Mouse (Mus musculus) midbrain, embryonic 11.5 days (tissue): ENCODE results near the gene Dnajc5g. TPM values are rescaled to one million over a fixed set of nuclear protein-coding genes. Genes with fewer than 3 reads are reported as not detected.

ENCODE experiments used
- ATAC-seq: fragments of 200-750 bp; cut with Nextera tagmentation; 2 replicates; pipeline ENCODE4 v1.8.0; 2017; ENCODE audit warnings: moderate TSS enrichment, moderate library complexity; ENCODE audit not compliant: low FRiP score
- DNase-seq: peaks from one replicate; pipeline ENCODE4 v3.0.0; 2015; ENCODE audit warnings: low spot score; ENCODE audit errors: missing footprints
- H3K27ac ChIP-seq: fragments of 300-500 bp; sonication (generic); 2 replicates; pipeline ENCODE4 v1.5.1; 2014; ENCODE audit warnings: low read depth, low read length
- H3K27me3 ChIP-seq: fragments of 300-500 bp; sonication (generic); 2 replicates; pipeline ENCODE4 v1.6.1; 2014; ENCODE audit warnings: mild to moderate bottlenecking, low read length, moderate library complexity, mixed read lengths; ENCODE audit not compliant: control insufficient read depth, insufficient read depth
- H3K36me3 ChIP-seq: fragments of 300-500 bp; sonication (generic); 2 replicates; pipeline ENCODE4 v1.6.1; 2014; ENCODE audit warnings: mild to moderate bottlenecking, low read length, moderate library complexity, mixed read lengths; ENCODE audit not compliant: control insufficient read depth, insufficient read depth
- H3K4me1 ChIP-seq: fragments of 300-500 bp; sonication (generic); 2 replicates; pipeline ENCODE4 v1.6.1; 2014; ENCODE audit warnings: low read length; ENCODE audit not compliant: control insufficient read depth, insufficient read depth
- H3K4me2 ChIP-seq: fragments of 300-500 bp; sonication (generic); 2 replicates; pipeline ENCODE4 v1.6.1; 2014; ENCODE audit warnings: mild to moderate bottlenecking, moderate library complexity
- H3K4me3 ChIP-seq: fragments of 300-500 bp; sonication (generic); 2 replicates; pipeline ENCODE4 v1.5.1; 2014; ENCODE audit warnings: low read depth, low read length
- H3K9ac ChIP-seq: fragments of 300-500 bp; sonication (generic); 2 replicates; pipeline ENCODE4 v1.6.1; 2014; ENCODE audit warnings: low read length
- H3K9me3 ChIP-seq: fragments of 300-500 bp; sonication (generic); 2 replicates; pipeline ENCODE4 v1.6.1; 2016; ENCODE audit warnings: low read length; ENCODE audit not compliant: control insufficient read depth
- WGBS: fragments of 180-500 bp; shearing (Covaris S2); extraction: QIAGEN DNeasy Blood & Tissue Kit; methylation state at CpG from one replicate; pipeline ENCODE4 v1.1.7; 2014; 5-methylcytosine and 5-hydroxymethylcytosine counted together
- polyA plus RNA-seq: library from polyadenylated mRNA; unstranded; fragments of >200 nt; fragmentation: Nextera tagmentation; extraction: Ambion mirVana; gene quantifications from 2 replicates; pipeline ENCODE4 v1.2.1, GENCODE M21; 2014

Dnajc5g gene
- polyA plus RNA-seq, 1 experiment from 2014 or later = not detected

DNA sequence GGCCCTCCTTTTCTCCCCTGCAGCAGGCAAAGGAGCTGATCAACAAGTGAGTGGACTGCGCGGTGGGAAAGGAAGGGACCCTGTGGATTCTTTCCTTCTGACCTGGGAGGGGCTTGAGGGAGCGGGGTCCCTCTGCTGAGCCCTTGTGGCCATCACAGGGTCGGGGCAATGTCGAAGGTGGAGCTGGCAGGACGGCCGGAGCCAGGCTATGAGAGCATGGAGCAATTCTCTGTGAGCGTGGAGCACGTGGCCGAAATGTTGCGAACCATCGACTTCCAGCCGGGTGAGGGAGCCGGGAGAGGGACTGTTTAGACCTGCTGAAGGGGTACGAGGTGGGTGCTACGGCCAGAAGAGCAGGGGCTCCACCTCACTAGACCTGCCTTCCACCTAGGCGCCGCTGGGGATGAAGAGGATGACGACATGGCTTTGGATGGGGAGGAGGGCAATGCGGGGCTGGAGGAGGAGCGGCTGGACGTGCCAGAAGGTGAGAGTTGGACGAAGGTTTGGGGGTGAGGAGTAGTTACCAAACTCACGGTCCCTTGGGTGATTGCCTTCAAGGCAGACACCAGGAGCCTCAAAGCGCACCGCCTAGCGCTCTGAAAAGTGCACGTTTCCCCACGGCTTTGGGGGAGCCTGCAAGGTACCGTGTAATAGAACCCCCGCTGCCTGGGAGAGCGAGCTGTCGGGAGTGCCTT is 30.8 kb downstream of the Dnajc5g start:
- H3K36me3 ChIP-seq = no peaks in the 10 kb centered on the region
- 0% methylated on average over 33 of the region's 33 CpGs for WGBS
- ATAC-seq = no peak
- H3K27ac ChIP-seq = no peak overlapping the region
- peak; percentile 89 for DNase-seq
- no peaks in the 10 kb centered on the region for H3K9me3 ChIP-seq
- H3K27me3 ChIP-seq = peaks cover 51% of the 10 kb centered on the region
- H3K4me3 ChIP-seq = no peak overlapping the region
- peak overlapping the region; percentile 38 for H3K4me2 ChIP-seq
- peaks cover 10% of the 10 kb centered on the region for H3K4me1 ChIP-seq
- H3K9ac ChIP-seq = no peak overlapping the region

GRCm38 (mm10) chr5:31137658-31138057 is 31.6 kb downstream of the Dnajc5g start:
- H3K9me3 ChIP-seq = no peaks in the 10 kb centered on the region
- H3K4me1 ChIP-seq = peaks cover 10% of the 10 kb centered on the region
- peak overlapping the region; percentile 38 for H3K4me2 ChIP-seq
- 2% methylated on average over 13 of the region's 13 CpGs for WGBS
- DNase-seq (peak; percentile 91), ATAC-seq (no peak)
- peaks cover 51% of the 10 kb centered on the region for H3K27me3 ChIP-seq
- no peaks in the 10 kb centered on the region for H3K36me3 ChIP-seq
- no peak overlapping the region for H3K9ac ChIP-seq
- no peak overlapping the region for H3K27ac ChIP-seq
- H3K4me3 ChIP-seq = peak overlapping the region; percentile 20

- peaks cover 51% of the 10 kb centered on the region for H3K27me3 ChIP-seq
These were observed 32.3 kb downstream of the Dnajc5g start, which contains the start of gene Ucn for GRCm38 (mm10) chr5:31138241-31138967. Ucn (minus strand) TSS chr5:31138829.

DNA sequence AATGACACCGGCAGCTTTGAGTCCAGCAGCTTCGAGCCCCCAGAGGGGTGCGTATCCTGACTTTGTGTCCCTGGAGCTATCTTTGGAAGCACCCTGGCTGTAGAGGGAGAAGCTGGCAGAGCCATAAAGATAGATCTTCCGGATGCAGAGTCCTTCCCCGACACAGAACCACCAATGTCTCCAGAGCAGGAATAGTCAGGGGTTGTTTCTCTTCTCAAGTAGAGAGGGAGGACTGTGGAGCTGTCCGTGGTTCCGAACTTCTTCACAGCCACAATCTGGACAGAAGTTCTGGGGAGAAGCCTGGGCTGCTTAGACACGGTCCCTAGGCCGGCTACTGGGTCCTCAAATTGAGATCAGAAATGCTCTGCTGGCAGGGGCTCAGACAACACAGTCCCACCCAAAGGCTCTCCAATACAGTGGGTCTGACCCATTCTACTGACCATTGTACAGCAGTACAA is 32.9 kb downstream of the Dnajc5g start:
- DNase-seq (no peak), ATAC-seq (no peak)
- no peak overlapping the region for H3K27ac ChIP-seq
- WGBS = 16% methylated on average over 9 of the region's 9 CpGs
- no peak overlapping the region for H3K9ac ChIP-seq
- peaks cover 51% of the 10 kb centered on the region for H3K27me3 ChIP-seq
- peaks cover 10% of the 10 kb centered on the region for H3K4me1 ChIP-seq
- H3K9me3 ChIP-seq = no peaks in the 10 kb centered on the region
- no peak overlapping the region for H3K4me3 ChIP-seq
- no peak overlapping the region for H3K4me2 ChIP-seq
- H3K36me3 ChIP-seq = no peaks in the 10 kb centered on the region

More at GRCm38 (mm10) chr5:31138241-31138967, 32.3 kb downstream of the Dnajc5g start, which contains the start of gene Ucn:
- H3K9me3 ChIP-seq = no peaks in the 10 kb centered on the region
- no peak within 1 kb of the TSS for H3K27ac ChIP-seq
- H3K4me3 ChIP-seq = peak within 1 kb of the TSS; percentile 20
- no peaks in the 10 kb centered on the region for H3K36me3 ChIP-seq
- ATAC-seq (no peak), DNase-seq (peak; percentile 88)
- peak within 1 kb of the TSS; percentile 38 for H3K4me2 ChIP-seq
- no peak within 1 kb of the TSS for H3K9ac ChIP-seq
- H3K4me1 ChIP-seq = peaks cover 10% of the 10 kb centered on the region
- WGBS = 2% methylated on average over 52 of the region's 52 CpGs

DNA sequence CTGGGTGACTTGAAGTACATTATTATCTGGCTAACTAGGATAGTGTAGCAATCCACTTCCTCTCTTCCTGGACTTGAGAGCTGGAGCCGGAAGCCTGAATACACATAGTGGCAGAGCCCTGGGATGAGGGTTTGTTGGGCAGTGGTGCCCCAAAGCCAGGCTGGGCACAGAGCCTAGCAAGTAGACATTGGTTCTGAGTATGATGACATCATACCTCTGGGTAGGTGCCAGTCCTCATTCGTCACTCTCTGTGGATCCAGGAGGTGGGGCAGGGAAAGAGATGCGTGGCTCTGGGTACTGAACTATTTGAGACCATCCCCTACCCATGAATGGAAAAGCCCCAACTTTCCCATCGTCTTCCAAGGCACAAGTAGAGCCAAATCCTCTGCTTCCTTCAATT is 43.7 kb downstream of the Dnajc5g start:
- Histone ChIP-seq H3K36me3 (no peaks in the 10 kb centered on the region), H3K27ac (no peak overlapping the region), H3K4me1 (peaks cover 4% of the 10 kb centered on the region), H3K27me3 (no peaks in the 10 kb centered on the region), H3K4me2 (no peak overlapping the region), H3K9ac (no peak overlapping the region), H3K4me3 (no peak overlapping the region), H3K9me3 (no peaks in the 10 kb centered on the region)
- 90% methylated on average over 4 of the region's 4 CpGs for WGBS
- no peak for DNase-seq
- ATAC-seq = no peak

- Histone ChIP-seq H3K27me3 (no peaks in the 10 kb centered on the region), H3K4me1 (peaks cover 4% of the 10 kb centered on the region), H3K9me3 (no peaks in the 10 kb centered on the region), H3K4me3 (no peak overlapping the region), H3K27ac (no peak overlapping the region), H3K9ac (no peak overlapping the region), H3K36me3 (no peaks in the 10 kb centered on the region), H3K4me2 (no peak overlapping the region)
- WGBS = 92% methylated on average over 3 of the region's 3 CpGs
- DNase-seq (no peak), ATAC-seq (no peak)
These were observed 45.7 kb downstream of the Dnajc5g start for GRCm38 (mm10) chr5:31151746-31152145.

DNA sequence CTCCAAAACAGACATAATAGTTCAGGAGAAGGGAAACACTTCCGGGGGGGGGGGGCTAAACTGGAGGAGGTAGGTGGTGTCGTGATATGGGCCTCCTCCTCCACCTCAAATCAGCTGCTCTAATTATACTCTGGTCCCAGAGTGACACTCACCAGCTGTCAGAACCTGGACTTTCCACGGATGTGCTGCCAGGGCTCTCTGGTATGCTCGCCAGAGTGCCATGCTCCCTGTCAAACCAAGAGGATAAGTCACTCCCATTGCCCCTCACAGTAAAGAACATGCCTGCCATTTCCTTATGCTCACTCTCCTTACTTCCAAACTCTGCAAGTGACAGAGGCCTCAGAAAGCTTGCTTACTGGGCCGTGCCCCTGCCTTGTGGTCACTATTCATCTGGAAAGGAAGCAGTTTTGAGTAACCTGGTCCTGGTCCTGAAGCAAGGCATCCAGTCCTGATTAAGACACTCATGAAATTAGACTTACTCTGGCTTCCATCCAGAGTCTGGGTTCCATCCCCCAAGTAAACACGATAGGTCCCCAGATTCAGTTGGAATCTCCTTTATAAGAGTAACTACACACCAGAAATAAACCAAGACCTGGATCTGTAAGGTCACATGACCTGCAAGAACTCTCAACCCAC is 47.5 kb downstream of the Dnajc5g start:
- no peak overlapping the region for H3K27ac ChIP-seq
- H3K9me3 ChIP-seq = no peaks in the 10 kb centered on the region
- H3K4me1 ChIP-seq = peaks cover 4% of the 10 kb centered on the region
- H3K36me3 ChIP-seq = peaks cover 16% of the 10 kb centered on the region
- peak overlapping the region; percentile 69 for H3K9ac ChIP-seq
- DNase-seq (peak; percentile 95), ATAC-seq (0 out of 2 replicates have a peak, but pooled peaks have one; percentile 1)
- H3K4me3 ChIP-seq = peak overlapping the region; percentile 58
- H3K4me2 ChIP-seq = peak overlapping the region; percentile 86
- H3K27me3 ChIP-seq = no peaks in the 10 kb centered on the region
- 43% methylated on average over 6 of the region's 6 CpGs for WGBS

GRCm38 (mm10) chr5:31154152-31154553 is 48.1 kb downstream of the Dnajc5g start, which contains the start of gene Mpv17:
Mpv17 (minus strand) TSS chr5:31154251.
- Histone ChIP-seq H3K4me3 (peak within 1 kb of the TSS; percentile 58), H3K9me3 (no peaks in the 10 kb centered on the region), H3K27me3 (no peaks in the 10 kb centered on the region), H3K4me1 (peaks cover 4% of the 10 kb centered on the region), H3K36me3 (peaks cover 19% of the 10 kb centered on the region), H3K9ac (peak within 1 kb of the TSS; percentile 69), H3K4me2 (peak within 1 kb of the TSS; percentile 86), H3K27ac (no peak within 1 kb of the TSS)
- ATAC-seq (peak; percentile 95), DNase-seq (peak; percentile 95)
- WGBS = under 1% methylated on average over 19 of the region's 19 CpGs
